Mouse (Mus musculus) midbrain, embryonic 10.5 days (tissue): ENCODE measurements around the gene Ttc28. TPM values are rescaled to one million over a fixed set of nuclear protein-coding genes. Genes with fewer than 3 reads are reported as not detected.
A peak's percentile ranks its signal among the peaks of the same experiment; 100 is the strongest.

Source experiments
- DNase-seq: peaks from one replicate; pipeline ENCODE4 v3.0.0-alpha.2; 2017; ENCODE audit warnings: low spot score
- H3K27ac ChIP-seq: fragments of 300-500 bp; sonication (generic); replicated peaks from 2 replicates; pipeline ENCODE4 v1.5.1; 2016; ENCODE audit warnings: mild to moderate bottlenecking
- H3K27me3 ChIP-seq: fragments of 300-500 bp; sonication (generic); 2 replicates; pipeline ENCODE4 v1.6.1; 2016; ENCODE audit warnings: low read depth, mild to moderate bottlenecking; ENCODE audit not compliant: poor library complexity, severe bottlenecking
- H3K36me3 ChIP-seq: fragments of 300-500 bp; sonication (generic); 2 replicates; pipeline ENCODE4 v1.6.1; 2016; ENCODE audit warnings: mild to moderate bottlenecking, moderate library complexity
- H3K4me1 ChIP-seq: fragments of 300-500 bp; sonication (generic); 2 replicates; pipeline ENCODE4 v1.6.1; 2016
- H3K4me3 ChIP-seq: fragments of 300-500 bp; sonication (generic); 2 replicates; pipeline ENCODE4 v1.5.1; 2016; ENCODE audit warnings: mild to moderate bottlenecking, moderate library complexity
- H3K9me3 ChIP-seq: fragments of 300-500 bp; sonication (generic); replicated peaks from 2 replicates; pipeline ENCODE4 v1.6.1; 2016; ENCODE audit warnings: mild to moderate bottlenecking
- WGBS: fragments of 180-500 bp; shearing (Covaris S2); methylation state at CpG from one replicate; pipeline ENCODE4 v1.1.7; 2016; 5-methylcytosine and 5-hydroxymethylcytosine counted together
- polyA plus RNA-seq: library from polyadenylated mRNA; unstranded; fragments of >200 nt; fragmentation: Nextera tagmentation; extraction: Ambion mirVana; gene quantifications from 2 replicates; pipeline ENCODE4 v1.2.1, GENCODE M21; 2016

Gene Ttc28
- polyA plus RNA-seq, 1 experiment from 2014 or later = 9.4 TPM

GRCm38 (mm10) chr5:110976721-110977120 lies 97.1 kb downstream of the Ttc28 start:
- peaks cover 27% of the 10 kb centered on the region for H3K4me1 ChIP-seq
- WGBS = 87% methylated on average over 7 of the region's 7 CpGs
- peaks cover 31% of the 10 kb centered on the region for H3K27me3 ChIP-seq

GRCm38 (mm10) chr5:110977796-110978195 lies 98.2 kb downstream of the Ttc28 start:
- peaks cover 9% of the 10 kb centered on the region for H3K36me3 ChIP-seq
- peaks cover 35% of the 10 kb centered on the region for H3K27me3 ChIP-seq
- no peak overlapping the region for H3K4me3 ChIP-seq
- peaks cover 27% of the 10 kb centered on the region for H3K4me1 ChIP-seq
- no peak overlapping the region for H3K27ac ChIP-seq
- peaks cover 6% of the 10 kb centered on the region; the same call in 1 of the 2 replicates for H3K9me3 ChIP-seq
- no peak for DNase-seq
- 85% methylated on average over 4 of the region's 4 CpGs for WGBS

More at GRCm38 (mm10) chr5:110976721-110977120, 97.1 kb downstream of the Ttc28 start:
- no peak overlapping the region for H3K4me3 ChIP-seq
- H3K36me3 ChIP-seq = peaks cover 9% of the 10 kb centered on the region
- H3K9me3 ChIP-seq = peaks cover 6% of the 10 kb centered on the region; the same call in 1 of the 2 replicates
- no peak overlapping the region for H3K27ac ChIP-seq
- DNase-seq = no peak

- peaks cover 35% of the 10 kb centered on the region for H3K27me3 ChIP-seq
- H3K27ac ChIP-seq = peak overlapping the region; percentile 81; the same call in 1 of the 2 replicates
- peak; percentile 76 for DNase-seq
- H3K4me1 ChIP-seq = peaks cover 27% of the 10 kb centered on the region
- H3K9me3 ChIP-seq = peaks cover 6% of the 10 kb centered on the region; the same call in 1 of the 2 replicates
- H3K36me3 ChIP-seq = peaks cover 9% of the 10 kb centered on the region
- H3K4me3 ChIP-seq = peak overlapping the region; percentile 66
- WGBS = 2% methylated on average over 9 of the region's 9 CpGs
Observed at GRCm38 (mm10) chr5:110978461-110978860, 98.9 kb downstream of the Ttc28 start.

GRCm38 (mm10) chr5:110979011-110979860 lies 99.6 kb downstream of the Ttc28 start:
- Histone ChIP-seq H3K9me3 (peaks cover 5% of the 10 kb centered on the region; the same call in 1 of the 2 replicates), H3K27me3 (peaks cover 35% of the 10 kb centered on the region), H3K36me3 (peaks cover 6% of the 10 kb centered on the region), H3K4me3 (peak overlapping the region; percentile 66), H3K27ac (peak overlapping the region; percentile 81), H3K4me1 (peaks cover 28% of the 10 kb centered on the region)
- DNase-seq = peak; percentile 63
- 2% methylated on average over 103 of the region's 104 CpGs for WGBS

- DNase-seq = peak; percentile 55
- Histone ChIP-seq H3K27ac (peak overlapping the region; percentile 81), H3K36me3 (no peaks in the 10 kb centered on the region), H3K9me3 (no peaks in the 10 kb centered on the region), H3K4me1 (peaks cover 30% of the 10 kb centered on the region), H3K4me3 (peak overlapping the region; percentile 66), H3K27me3 (peaks cover 35% of the 10 kb centered on the region)
- WGBS = under 1% methylated on average over 14 of the region's 14 CpGs
Observed at GRCm38 (mm10) chr5:110979861-110980346, 100.3 kb downstream of the Ttc28 start.

GRCm38 (mm10) chr5:110980576-110980975 lies 101.0 kb downstream of the Ttc28 start:
- 76% methylated on average over 5 of the region's 5 CpGs for WGBS
- H3K27ac ChIP-seq = no peak overlapping the region
- peaks cover 35% of the 10 kb centered on the region for H3K27me3 ChIP-seq
- no peaks in the 10 kb centered on the region for H3K36me3 ChIP-seq
- peak overlapping the region; percentile 66 for H3K4me3 ChIP-seq
- peaks cover 30% of the 10 kb centered on the region for H3K4me1 ChIP-seq
- DNase-seq = no peak
- H3K9me3 ChIP-seq = no peaks in the 10 kb centered on the region

- WGBS = 67% methylated on average over 3 of the region's 3 CpGs
- H3K4me1 ChIP-seq = peaks cover 30% of the 10 kb centered on the region
- H3K36me3 ChIP-seq = no peaks in the 10 kb centered on the region
- no peaks in the 10 kb centered on the region for H3K9me3 ChIP-seq
- H3K27me3 ChIP-seq = peaks cover 26% of the 10 kb centered on the region
- H3K27ac ChIP-seq = no peak overlapping the region
- no peak overlapping the region for H3K4me3 ChIP-seq
- DNase-seq = no peak
Observed at GRCm38 (mm10) chr5:110982436-110982835, 102.8 kb downstream of the Ttc28 start.

- H3K27me3 ChIP-seq = peaks cover 20% of the 10 kb centered on the region
- 88% methylated on average over 6 of the region's 6 CpGs for WGBS
- H3K4me1 ChIP-seq = peaks cover 20% of the 10 kb centered on the region
- no peak overlapping the region for H3K4me3 ChIP-seq
- DNase-seq = no peak
- no peaks in the 10 kb centered on the region for H3K36me3 ChIP-seq
- H3K27ac ChIP-seq = no peak overlapping the region
- no peaks in the 10 kb centered on the region for H3K9me3 ChIP-seq
Observed at GRCm38 (mm10) chr5:110984136-110984681, 104.6 kb downstream of the Ttc28 start.

- DNase-seq = no peak
- WGBS = 91% methylated on average over 13 of the region's 13 CpGs
- Histone ChIP-seq H3K4me1 (peaks cover 6% of the 10 kb centered on the region), H3K36me3 (no peaks in the 10 kb centered on the region), H3K9me3 (no peaks in the 10 kb centered on the region), H3K27ac (no peak overlapping the region), H3K27me3 (no peaks in the 10 kb centered on the region), H3K4me3 (no peak overlapping the region)
Observed at GRCm38 (mm10) chr5:110996835-110997539, 117.4 kb downstream of the Ttc28 start.

- no peak overlapping the region for H3K4me3 ChIP-seq
- no peaks in the 10 kb centered on the region for H3K36me3 ChIP-seq
- H3K27ac ChIP-seq = no peak overlapping the region
- H3K4me1 ChIP-seq = peaks cover 6% of the 10 kb centered on the region
- DNase-seq = no peak
- H3K9me3 ChIP-seq = no peaks in the 10 kb centered on the region
- WGBS = 87% methylated on average over 7 of the region's 7 CpGs
- no peaks in the 10 kb centered on the region for H3K27me3 ChIP-seq
Observed at GRCm38 (mm10) chr5:110997692-110998091, 118.1 kb downstream of the Ttc28 start.

- H3K4me1 ChIP-seq = peaks cover 6% of the 10 kb centered on the region
Observed at GRCm38 (mm10) chr5:110998298-110998697, 118.7 kb downstream of the Ttc28 start.

GRCm38 (mm10) chr5:111000953-111001352 lies 121.3 kb downstream of the Ttc28 start:
- peaks cover 7% of the 10 kb centered on the region for H3K4me1 ChIP-seq

More at GRCm38 (mm10) chr5:110998298-110998697, 118.7 kb downstream of the Ttc28 start:
- Histone ChIP-seq H3K27me3 (no peaks in the 10 kb centered on the region), H3K36me3 (no peaks in the 10 kb centered on the region), H3K4me3 (no peak overlapping the region), H3K9me3 (no peaks in the 10 kb centered on the region), H3K27ac (no peak overlapping the region)
- WGBS = 74% methylated on average over 4 of the region's 4 CpGs
- DNase-seq = no peak

More at GRCm38 (mm10) chr5:111000953-111001352, 121.3 kb downstream of the Ttc28 start:
- no peak overlapping the region for H3K4me3 ChIP-seq
- no peaks in the 10 kb centered on the region for H3K27me3 ChIP-seq
- no peak overlapping the region for H3K27ac ChIP-seq
- H3K9me3 ChIP-seq = no peaks in the 10 kb centered on the region
- no peaks in the 10 kb centered on the region for H3K36me3 ChIP-seq
- 77% methylated on average over 5 of the region's 5 CpGs for WGBS
- DNase-seq = no peak
